Mouse (Mus musculus) bone marrow macrophage, adult 2 months (primary cell): ENCODE measurements around the gene 2310034G01Rik.

Experiments
- CTCF ChIP-seq: IDR thresholded peaks from 2 replicates; pipeline ENCODE4 v1.5.1; 2012; ENCODE audit warnings: low read depth, mild to moderate bottlenecking, low read length, moderate library complexity
- POLR2A ChIP-seq: IDR thresholded peaks from 2 replicates; pipeline ENCODE4 v1.6.1; 2012; ENCODE audit warnings: mild to moderate bottlenecking, low read depth, low read length, borderline replicate concordance

DNA sequence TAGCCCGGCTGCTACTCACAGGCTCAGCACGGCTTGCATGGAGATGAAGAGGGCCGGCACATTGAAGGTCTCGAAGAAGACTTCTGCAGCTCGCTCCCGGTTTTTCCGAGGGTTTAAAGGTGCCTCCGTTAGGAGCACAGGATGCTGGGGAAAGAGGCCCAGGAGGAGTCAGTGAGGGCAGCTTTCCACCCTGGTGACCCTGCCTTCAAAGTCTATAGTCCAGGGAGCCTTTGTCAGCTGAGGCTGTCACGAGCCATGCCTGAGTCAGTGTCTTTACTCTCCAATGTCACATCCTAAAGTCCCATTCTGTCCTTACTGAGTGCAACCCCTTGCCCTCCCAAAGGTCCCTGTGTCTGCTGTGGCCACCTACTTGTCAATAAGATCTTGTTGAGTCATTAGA lies 32.2 kb upstream of the 2310034G01Rik start:
- TF ChIP-seq POLR2A (no peak), CTCF (no peak)
